Mouse (Mus musculus): ENCODE results near the gene Tlx1. TPM values are rescaled to one million over a fixed set of nuclear protein-coding genes. Genes with fewer than 3 reads are reported as not detected.

The Tlx1 gene
- not detected in 2 replicates for polyA plus RNA-seq (2015; fragmentation: Nextera tagmentation; extraction: Ambion mirVana)

DNA sequence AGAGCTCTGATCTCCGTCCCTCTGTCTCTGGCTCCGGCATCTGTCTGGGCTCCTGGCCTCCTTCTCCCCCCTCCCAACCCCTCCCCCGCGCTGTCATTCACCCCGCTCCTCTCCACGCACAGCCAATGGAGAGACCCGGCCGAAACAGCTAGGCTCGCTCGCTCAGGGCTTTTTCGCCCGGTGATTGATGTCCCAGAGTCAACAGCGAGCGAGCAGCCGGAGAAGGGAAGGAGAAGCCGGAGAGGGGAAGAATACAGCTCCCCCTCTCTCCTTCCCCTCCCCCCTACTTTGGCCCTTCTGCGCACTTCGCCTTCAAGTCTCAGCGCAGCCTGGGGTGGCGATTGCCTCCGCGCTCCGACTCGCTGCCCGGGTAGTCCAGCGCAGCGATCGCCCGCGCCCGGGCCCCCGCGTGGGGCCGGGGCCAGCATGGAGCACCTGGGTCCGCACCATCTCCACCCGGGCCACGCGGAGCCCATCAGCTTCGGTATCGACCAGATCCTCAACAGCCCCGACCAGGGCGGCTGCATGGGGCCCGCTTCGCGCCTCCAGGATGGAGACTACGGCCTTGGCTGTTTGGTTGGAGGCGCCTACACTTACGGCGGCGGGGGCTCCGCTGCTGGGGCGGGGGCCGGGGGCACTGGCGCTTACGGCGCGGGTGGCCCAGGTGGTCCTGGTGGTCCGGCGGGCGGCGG is at the start of gene Tlx1:
Gene Tlx1 (plus strand): TSS at position 191 of the 692 bp plus-strand sequence.
- 2% methylated on average over 60 of the region's 61 CpGs for WGBS (ENCODE audit: insufficient replicate concordance)
- H3K27ac ChIP-seq = no peak within 1 kb of the TSS

DNA sequence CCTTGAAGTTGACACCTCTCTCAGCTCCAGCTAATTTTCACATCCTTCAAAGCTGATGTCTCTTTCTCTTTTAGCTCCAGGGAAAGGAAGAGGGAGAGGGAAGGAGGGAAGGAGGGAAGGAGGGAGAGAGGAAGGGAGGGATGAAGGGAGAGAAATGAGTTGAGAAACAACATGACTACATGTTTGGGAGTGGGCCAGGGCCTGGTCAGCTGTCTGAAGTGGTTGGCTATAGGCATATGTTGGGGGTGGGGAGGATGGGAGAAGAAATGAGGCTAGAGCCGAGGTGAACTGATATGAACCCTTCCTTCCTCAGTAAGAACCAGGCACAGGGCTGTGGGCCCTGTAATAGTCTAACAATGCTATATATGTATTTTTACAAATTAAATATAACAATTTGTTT is 44.9 kb upstream of the Tlx1 start:
- DNase-seq (no peak), ATAC-seq (ENCODE audit: low read depth) (no peak)

More for the DNA sequence above, at the start of gene Tlx1:
- peaks cover 99% of the 10 kb centered on the region for H3K27me3 ChIP-seq
- ATAC-seq (ENCODE audit: low read depth) (no peak), DNase-seq (no peak)
- 0 out of 2 replicates have a peak within 1 kb of the TSS, but pooled peaks have one; percentile 3 for H3K4me3 ChIP-seq (replicated peaks)
- H3K9ac ChIP-seq = no peak within 1 kb of the TSS
- peaks cover 5% of the 10 kb centered on the region; the same call in 1 of the 2 replicates for H3K4me1 ChIP-seq (replicated peaks)
- peak within 1 kb of the TSS; percentile 29 for H3K4me2 ChIP-seq
- H3K9me3 ChIP-seq (replicated peaks) = no peaks in the 10 kb centered on the region
- H3K36me3 ChIP-seq = no peaks in the 10 kb centered on the region

DNA sequence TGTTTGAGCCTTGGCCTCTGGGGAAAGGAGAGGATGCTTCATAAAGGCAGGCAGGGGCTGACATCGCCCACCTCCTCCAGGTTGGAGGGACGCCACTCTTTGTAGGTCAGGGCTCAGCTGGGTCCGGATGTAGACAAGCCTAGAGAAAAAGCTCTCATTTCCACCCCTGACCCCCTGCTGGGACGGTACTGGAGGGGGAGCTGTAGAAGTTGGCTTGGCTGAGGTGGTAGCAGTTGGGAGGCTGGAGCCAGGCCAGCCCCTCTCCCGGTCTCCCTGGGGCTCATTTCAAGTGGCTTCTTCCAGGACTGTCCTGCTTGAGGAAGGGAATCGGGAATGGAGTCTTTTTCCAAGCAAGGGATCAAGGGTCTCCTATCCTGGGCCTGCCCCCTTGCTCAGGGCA is 43.8 kb upstream of the Tlx1 start:
- H3K9ac ChIP-seq = no peak overlapping the region
- peaks cover 47% of the 10 kb centered on the region for H3K27me3 ChIP-seq
- 28% methylated on average over 6 of the region's 6 CpGs for WGBS (ENCODE audit: insufficient replicate concordance)
- no peaks in the 10 kb centered on the region for H3K9me3 ChIP-seq (replicated peaks)
- no peaks in the 10 kb centered on the region for H3K4me1 ChIP-seq (replicated peaks)
- no peak overlapping the region for H3K4me2 ChIP-seq
- no peak overlapping the region for H3K4me3 ChIP-seq (replicated peaks)
- H3K27ac ChIP-seq = no peak overlapping the region
- H3K36me3 ChIP-seq = no peaks in the 10 kb centered on the region
- ATAC-seq (ENCODE audit: low read depth) (no peak), DNase-seq (no peak)

More for the DNA sequence above, 44.9 kb upstream of the Tlx1 start:
- Histone ChIP-seq H3K9me3 (replicated peaks) (no peaks in the 10 kb centered on the region), H3K36me3 (no peaks in the 10 kb centered on the region), H3K4me1 (replicated peaks) (no peaks in the 10 kb centered on the region), H3K27me3 (peaks cover 44% of the 10 kb centered on the region), H3K9ac (no peak overlapping the region), H3K4me2 (no peak overlapping the region), H3K4me3 (replicated peaks) (no peak overlapping the region), H3K27ac (no peak overlapping the region)
- WGBS (ENCODE audit: insufficient replicate concordance) = 12% methylated on average over 1 of the region's 1 CpGs

DNA sequence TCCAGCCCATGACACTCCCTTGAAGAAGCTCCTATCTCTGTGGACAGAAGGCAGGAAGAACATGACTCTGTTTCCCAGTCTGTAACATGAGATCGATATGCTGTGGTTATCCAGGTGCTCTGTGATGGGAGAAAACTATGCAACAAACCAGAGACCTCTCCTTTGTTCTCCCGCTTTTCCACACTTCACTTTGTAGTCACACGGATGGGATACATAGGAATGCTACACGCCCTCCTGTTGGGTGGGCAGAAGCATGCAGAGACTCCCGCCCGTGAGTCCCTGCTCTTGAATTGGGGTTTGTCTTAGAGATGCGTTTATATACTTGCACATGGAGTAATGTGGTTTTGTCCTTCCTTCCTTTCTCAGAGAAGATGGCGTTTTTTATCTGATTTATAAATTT is 39.8 kb upstream of the Tlx1 start:
- DNase-seq (no peak), ATAC-seq (ENCODE audit: low read depth) (no peak)
- H3K4me1 ChIP-seq (replicated peaks) = peaks cover 4% of the 10 kb centered on the region
- WGBS (ENCODE audit: insufficient replicate concordance) = 33% methylated on average over 8 of the region's 8 CpGs
- H3K36me3 ChIP-seq = no peaks in the 10 kb centered on the region
- H3K4me2 ChIP-seq = no peak overlapping the region
- no peak overlapping the region for H3K27ac ChIP-seq
- no peak overlapping the region for H3K9ac ChIP-seq
- no peak overlapping the region for H3K4me3 ChIP-seq (replicated peaks)
- H3K27me3 ChIP-seq = peaks cover 12% of the 10 kb centered on the region; the same call in 1 of the 2 replicates
- no peaks in the 10 kb centered on the region for H3K9me3 ChIP-seq (replicated peaks)

DNA sequence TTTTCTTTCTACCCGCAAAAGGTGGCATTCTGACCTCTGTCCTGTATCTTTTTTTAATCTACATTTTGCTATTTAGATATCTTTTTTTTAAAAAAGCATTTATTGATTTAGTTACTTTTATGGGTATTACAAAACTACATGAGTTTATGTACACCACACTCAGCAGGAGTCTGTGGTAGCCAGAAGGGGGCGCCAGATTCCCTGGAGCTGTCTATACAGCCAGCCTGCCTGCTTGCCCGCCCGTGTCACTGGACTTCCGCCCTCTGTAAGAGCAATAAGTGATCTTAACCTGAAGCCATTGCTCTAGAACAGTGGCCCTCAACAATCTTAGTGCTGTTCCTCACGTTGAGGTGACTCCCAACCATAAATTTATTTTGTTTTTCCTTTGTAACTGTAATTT is 38.0 kb upstream of the Tlx1 start:
- 66% methylated on average over 6 of the region's 6 CpGs for WGBS (ENCODE audit: insufficient replicate concordance)
- Histone ChIP-seq H3K27ac (no peak overlapping the region), H3K4me2 (no peak overlapping the region), H3K36me3 (no peaks in the 10 kb centered on the region), H3K4me3 (replicated peaks) (no peak overlapping the region), H3K27me3 (peaks cover 5% of the 10 kb centered on the region), H3K4me1 (replicated peaks) (peaks cover 4% of the 10 kb centered on the region), H3K9me3 (replicated peaks) (no peaks in the 10 kb centered on the region), H3K9ac (no peak overlapping the region)
- no peak for DNase-seq
- ATAC-seq (ENCODE audit: low read depth) = no peak

DNA sequence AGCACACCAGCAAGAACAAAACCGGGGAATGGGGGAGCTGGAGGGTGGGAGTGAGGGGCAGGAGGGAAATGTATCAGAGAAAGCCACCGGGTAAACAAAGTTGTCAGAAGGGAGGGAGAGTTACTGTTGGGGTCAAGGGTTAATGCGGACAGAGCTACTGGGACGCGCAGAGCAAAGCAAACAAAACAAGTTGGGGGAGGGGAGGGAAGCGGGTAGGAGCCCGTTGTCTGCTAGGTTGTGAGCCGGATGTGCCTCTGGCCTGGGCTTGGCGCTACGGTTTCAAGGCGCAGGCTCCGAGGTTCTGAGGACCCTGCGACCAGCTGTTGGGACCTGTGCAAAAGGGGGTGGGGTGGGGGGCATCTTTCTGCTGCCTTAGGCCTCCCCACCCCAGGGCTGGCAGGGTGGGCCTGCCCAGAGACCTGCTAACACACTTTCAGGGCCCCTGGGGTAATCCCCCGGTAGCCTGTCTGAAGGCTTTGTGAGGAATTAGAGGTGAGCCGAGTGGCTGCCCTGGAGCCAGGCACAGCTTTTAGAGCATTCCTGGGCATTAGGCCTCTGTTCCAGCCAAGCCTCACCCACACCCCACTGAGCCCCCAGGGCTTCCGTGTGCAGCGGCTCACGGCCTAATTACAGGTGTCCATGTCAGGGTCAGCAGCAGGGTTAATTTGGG is 36.6 kb upstream of the Tlx1 start:
- DNase-seq = no peak
- WGBS (ENCODE audit: insufficient replicate concordance) = 14% methylated on average over 18 of the region's 18 CpGs
- Histone ChIP-seq H3K4me3 (replicated peaks) (no peak overlapping the region), H3K9ac (no peak overlapping the region), H3K9me3 (replicated peaks) (no peaks in the 10 kb centered on the region), H3K27me3 (peaks cover 5% of the 10 kb centered on the region), H3K4me2 (no peak overlapping the region), H3K27ac (peak overlapping the region; percentile 69), H3K4me1 (replicated peaks) (peaks cover 4% of the 10 kb centered on the region), H3K36me3 (no peaks in the 10 kb centered on the region)
- peak; percentile 75 for ATAC-seq (ENCODE audit: low read depth)

DNA sequence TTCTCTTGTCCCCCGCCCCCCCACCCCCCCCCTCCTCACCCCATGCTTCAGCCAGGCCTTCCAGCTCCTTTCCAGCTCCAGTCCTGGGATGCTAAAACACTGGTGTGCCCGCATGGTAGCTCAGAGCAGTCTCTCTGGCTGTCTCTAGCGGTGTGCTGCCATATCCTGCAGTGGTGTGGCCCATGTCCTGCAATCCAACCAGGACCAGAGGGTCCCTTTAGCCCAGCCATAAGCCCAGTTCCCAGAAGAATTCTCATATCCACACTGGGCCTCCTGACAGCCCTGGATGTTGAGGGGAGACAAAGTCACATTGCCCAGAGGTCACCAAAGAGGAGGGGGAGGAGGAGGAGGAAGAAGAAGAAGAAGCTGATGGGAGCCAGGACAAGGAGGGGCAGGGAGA is 35.7 kb upstream of the Tlx1 start:
- H3K27me3 ChIP-seq = peaks cover 5% of the 10 kb centered on the region

GRCm38 (mm10) chr19:45116798-45117197 is 33.7 kb upstream of the Tlx1 start:
- 17% methylated on average over 1 of the region's 1 CpGs for WGBS (ENCODE audit: insufficient replicate concordance)
- Histone ChIP-seq H3K36me3 (no peaks in the 10 kb centered on the region), H3K4me3 (replicated peaks) (no peak overlapping the region), H3K4me1 (replicated peaks) (peaks cover 4% of the 10 kb centered on the region), H3K9me3 (replicated peaks) (no peaks in the 10 kb centered on the region), H3K9ac (no peak overlapping the region), H3K4me2 (no peak overlapping the region), H3K27me3 (peaks cover 2% of the 10 kb centered on the region; the same call in 1 of the 2 replicates), H3K27ac (no peak overlapping the region)
- no peak for ATAC-seq (ENCODE audit: low read depth)
- DNase-seq = no peak

More for the DNA sequence above, 35.7 kb upstream of the Tlx1 start:
- H3K4me1 ChIP-seq (replicated peaks) = peaks cover 4% of the 10 kb centered on the region
- H3K4me2 ChIP-seq = no peak overlapping the region
- no peak for DNase-seq
- ATAC-seq (ENCODE audit: low read depth) = no peak
- no peaks in the 10 kb centered on the region for H3K9me3 ChIP-seq (replicated peaks)
- WGBS (ENCODE audit: insufficient replicate concordance) = 40% methylated on average over 3 of the region's 3 CpGs
- no peak overlapping the region for H3K27ac ChIP-seq
- H3K36me3 ChIP-seq = no peaks in the 10 kb centered on the region
- no peak overlapping the region for H3K4me3 ChIP-seq (replicated peaks)
- H3K9ac ChIP-seq = no peak overlapping the region

GRCm38 (mm10) chr19:45131966-45132628 is 18.4 kb upstream of the Tlx1 start:
- H3K27me3 ChIP-seq = peaks cover 54% of the 10 kb centered on the region
- H3K36me3 ChIP-seq = no peaks in the 10 kb centered on the region
- no peak overlapping the region for H3K4me2 ChIP-seq
- no peaks in the 10 kb centered on the region for H3K4me1 ChIP-seq (replicated peaks)
- DNase-seq (no peak), ATAC-seq (ENCODE audit: low read depth) (no peak)
- H3K4me3 ChIP-seq (replicated peaks) = no peak overlapping the region
- H3K27ac ChIP-seq = no peak overlapping the region
- no peaks in the 10 kb centered on the region for H3K9me3 ChIP-seq (replicated peaks)
- no peak overlapping the region for H3K9ac ChIP-seq
- WGBS (ENCODE audit: insufficient replicate concordance) = 30% methylated on average over 14 of the region's 14 CpGs

GRCm38 (mm10) chr19:45142531-45142930 is 7.9 kb upstream of the Tlx1 start:
- H3K4me2 ChIP-seq = no peak overlapping the region
- ATAC-seq (ENCODE audit: low read depth) = no peak
- 7% methylated on average over 3 of the region's 3 CpGs for WGBS (ENCODE audit: insufficient replicate concordance)

GRCm38 (mm10) chr19:45143214-45143895 is 7.1 kb upstream of the Tlx1 start:
- Histone ChIP-seq H3K36me3 (no peaks in the 10 kb centered on the region), H3K9me3 (replicated peaks) (no peaks in the 10 kb centered on the region), H3K27me3 (peaks cover 100% of the 10 kb centered on the region), H3K4me1 (replicated peaks) (no peaks in the 10 kb centered on the region), H3K4me3 (replicated peaks) (no peak overlapping the region), H3K9ac (no peak overlapping the region), H3K27ac (no peak overlapping the region), H3K4me2 (no peak overlapping the region)
- WGBS (ENCODE audit: insufficient replicate concordance) = 3% methylated on average over 46 of the region's 46 CpGs
- DNase-seq = no peak
- no peak for ATAC-seq (ENCODE audit: low read depth)

More at GRCm38 (mm10) chr19:45142531-45142930, 7.9 kb upstream of the Tlx1 start:
- Histone ChIP-seq H3K4me1 (replicated peaks) (no peaks in the 10 kb centered on the region), H3K27me3 (peaks cover 95% of the 10 kb centered on the region), H3K27ac (no peak overlapping the region), H3K9me3 (replicated peaks) (no peaks in the 10 kb centered on the region), H3K36me3 (no peaks in the 10 kb centered on the region), H3K4me3 (replicated peaks) (no peak overlapping the region), H3K9ac (no peak overlapping the region)
- no peak for DNase-seq
